Mouse (Mus musculus) adrenal gland, adult 8-10 months (tissue): ENCODE data around the gene Cxcr5. TPM values are rescaled to one million over a fixed set of nuclear protein-coding genes. Genes with fewer than 3 reads are reported as not detected.
"Not testable (repeated sequence)": the region's sequence is repeated elsewhere in the genome, so short reads cannot be mapped to it uniquely, and the experiment has no call there.

Experiments
- DNase-seq: peaks from one replicate; pipeline ENCODE4 v3.0.0; 2022
- total RNA-seq, 4 experiments: library from RNA; stranded (reverse); gene quantifications; 2 replicates each; pipeline ENCODE4 v1.2.4; 2022

Gene Cxcr5
- total RNA-seq, 4 experiments from 2014 or later: 0.13 to 0.32 (median 0.18) TPM

- no peak for DNase-seq
Observed at GRCm38 (mm10) chr9:44587262-44588160, 25.8 kb upstream of the Cxcr5 start.

DNA sequence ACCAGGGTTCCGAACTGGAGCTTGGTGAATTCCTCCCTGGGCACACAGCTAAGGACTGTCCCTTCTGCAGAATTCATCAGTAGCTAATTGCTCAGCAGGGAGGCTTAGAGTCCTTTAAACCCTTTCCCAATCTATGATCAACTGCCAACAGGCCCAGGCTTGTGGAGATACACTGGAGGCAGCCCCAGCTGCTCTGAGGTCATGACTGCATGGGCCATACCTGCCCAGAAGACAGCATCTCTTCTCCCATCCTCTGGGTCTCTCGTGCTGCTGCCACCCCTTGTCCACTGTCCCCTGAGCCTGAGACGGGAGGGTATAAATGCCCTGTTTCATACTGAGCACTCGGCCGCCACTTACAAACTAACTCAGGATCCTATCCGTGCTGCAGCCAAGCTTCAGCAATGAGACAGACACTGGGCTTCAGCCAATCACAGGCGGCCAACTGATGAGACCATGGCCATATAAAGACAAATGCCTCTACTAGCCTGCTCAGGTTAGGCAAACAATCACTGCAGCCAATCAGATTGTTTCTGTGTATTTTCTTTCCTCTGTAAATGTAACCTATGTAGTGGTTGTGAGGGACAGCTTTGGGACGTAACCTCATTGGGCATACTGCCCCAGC, 25.1 kb upstream of the Cxcr5 start:
- no peak for DNase-seq

- no peak for DNase-seq
Observed at GRCm38 (mm10) chr9:44582390-44582789, 20.7 kb upstream of the Cxcr5 start.

- no peak for DNase-seq
Observed at GRCm38 (mm10) chr9:44581423-44581822, 19.7 kb upstream of the Cxcr5 start.

DNA sequence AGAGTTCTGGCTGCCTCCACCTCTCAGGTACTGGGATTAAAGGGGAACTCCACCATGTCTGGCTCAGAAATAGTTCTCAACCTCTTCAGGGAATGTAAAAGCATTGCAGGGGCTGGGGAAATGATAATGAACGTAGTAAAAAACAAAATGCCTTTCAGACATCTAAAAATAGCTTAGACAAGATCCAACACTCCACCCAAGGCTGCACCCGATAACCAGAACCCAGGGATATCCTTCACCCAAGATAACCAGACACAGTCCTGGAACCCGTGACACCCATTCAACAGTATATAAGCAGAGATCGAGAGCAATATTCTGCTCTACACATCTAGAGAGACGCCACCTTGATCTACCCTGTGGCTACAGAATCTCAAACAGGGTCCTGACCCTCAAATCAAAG, 18.4 kb upstream of the Cxcr5 start:
- no peak for DNase-seq

GRCm38 (mm10) chr9:44579392-44579791, 17.7 kb upstream of the Cxcr5 start:
- DNase-seq: no peak

GRCm38 (mm10) chr9:44576046-44576445, 14.4 kb upstream of the Cxcr5 start:
- DNase-seq: not testable (repeated sequence)

DNA sequence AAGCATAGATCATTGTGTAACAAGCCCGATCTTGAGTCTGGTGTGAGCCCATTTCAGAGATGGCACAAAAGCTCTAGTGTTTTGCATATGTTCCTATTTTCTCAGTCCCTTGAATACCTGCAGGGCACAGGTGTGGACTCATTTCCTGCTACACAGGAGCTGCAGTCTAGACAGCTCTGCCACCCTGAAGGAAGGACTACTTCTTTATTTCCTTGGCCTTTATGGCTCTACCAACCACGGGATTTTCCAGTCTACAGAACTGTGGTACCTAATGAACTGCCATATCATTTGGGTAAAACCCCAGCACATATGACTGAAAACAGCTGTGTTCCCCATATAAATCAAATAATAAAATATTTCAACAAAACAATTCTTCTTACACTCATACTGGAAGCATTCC, 13.4 kb upstream of the Cxcr5 start:
- no peak for DNase-seq

DNA sequence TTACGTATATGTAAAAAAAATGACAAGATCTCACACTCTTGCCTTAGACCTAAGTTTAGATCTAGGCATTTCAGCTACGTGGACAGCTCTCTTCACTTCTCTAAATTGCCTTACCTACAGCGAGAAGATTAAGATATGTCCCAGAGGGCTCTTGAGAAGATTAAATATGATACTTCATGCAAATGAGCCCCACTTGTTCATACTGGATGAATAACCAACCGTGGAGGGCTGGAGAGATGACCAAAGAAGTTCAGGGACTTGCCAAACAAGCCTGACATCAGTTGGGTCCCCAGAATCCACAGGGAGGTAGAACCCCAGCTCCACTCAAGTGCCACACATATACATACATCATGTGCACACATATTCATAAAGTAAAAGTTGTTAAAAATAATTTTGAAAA, 11.6 kb upstream of the Cxcr5 start:
- DNase-seq: no peak

DNA sequence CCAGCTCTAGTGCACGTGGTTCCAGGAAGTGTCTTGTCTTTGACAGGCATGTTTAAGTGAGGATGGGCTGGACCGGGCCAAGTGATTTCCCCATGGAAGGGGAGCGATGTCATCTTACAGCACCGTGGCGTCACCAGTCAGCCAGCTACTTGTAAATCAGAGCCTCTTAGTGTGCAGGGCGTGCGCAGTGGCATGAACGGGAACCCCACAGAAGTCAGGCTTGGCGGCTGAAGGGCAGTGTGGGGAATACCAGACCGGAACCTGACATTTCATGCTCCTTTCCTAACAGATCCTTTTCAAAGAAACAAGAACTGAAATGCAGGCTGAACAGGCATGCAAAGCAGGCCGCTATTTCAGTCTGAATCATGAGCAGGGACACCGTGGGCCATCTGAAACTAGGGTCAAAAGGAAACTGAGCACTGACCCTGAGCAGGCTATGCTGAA, 9.3 kb upstream of the Cxcr5 start:
- DNase-seq: no peak

DNA sequence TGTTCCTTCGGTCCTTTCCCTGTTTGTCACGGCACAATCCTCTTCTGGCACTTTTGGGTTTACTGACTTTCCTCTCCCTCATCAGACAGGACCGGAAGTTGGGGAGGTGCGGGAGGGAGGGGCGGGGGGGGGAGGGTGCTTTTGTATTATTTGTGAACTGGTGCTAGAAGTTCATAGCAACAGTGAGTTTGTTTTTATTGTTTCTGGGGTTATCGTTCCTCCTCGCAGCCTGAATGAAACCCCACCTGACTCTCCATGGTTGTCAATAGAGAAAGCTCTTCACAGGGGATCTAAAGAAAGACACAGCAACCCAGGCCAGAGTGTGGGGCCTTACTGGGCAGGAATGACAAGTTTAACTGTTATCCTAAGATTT, 6.4 kb upstream of the Cxcr5 start:
- DNase-seq: no peak

- DNase-seq: no peak
Observed at GRCm38 (mm10) chr9:44567338-44568082, 5.8 kb upstream of the Cxcr5 start.

GRCm38 (mm10) chr9:44565367-44565766, 3.7 kb upstream of the Cxcr5 start:
- DNase-seq: no peak

- no peak for DNase-seq
Observed at GRCm38 (mm10) chr9:44562936-44563335, 1.3 kb upstream of the Cxcr5 start.

DNA sequence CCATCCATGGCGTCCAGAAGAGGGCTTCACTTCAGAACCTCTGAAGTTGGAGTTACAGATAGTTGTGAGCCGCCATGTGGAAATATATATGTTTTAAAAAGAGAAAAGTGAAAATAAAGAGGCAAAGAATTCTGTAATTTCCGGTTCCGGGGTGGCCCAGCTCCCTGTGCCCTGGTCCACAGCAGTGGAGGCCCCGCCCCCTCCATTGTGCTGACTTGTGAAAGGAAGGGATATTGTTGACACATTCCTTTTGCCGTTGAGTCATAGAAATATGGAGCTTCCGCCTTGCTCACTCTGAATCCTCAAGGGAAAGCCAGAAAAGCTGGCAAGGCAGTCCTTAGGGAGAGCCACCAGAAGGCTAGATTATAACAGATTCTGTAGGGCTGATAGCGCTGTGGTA, 9.5 kb downstream of the Cxcr5 start:
- no peak for DNase-seq

GRCm38 (mm10) chr9:44551138-44551537, 10.5 kb downstream of the Cxcr5 start:
- no peak for DNase-seq

DNA sequence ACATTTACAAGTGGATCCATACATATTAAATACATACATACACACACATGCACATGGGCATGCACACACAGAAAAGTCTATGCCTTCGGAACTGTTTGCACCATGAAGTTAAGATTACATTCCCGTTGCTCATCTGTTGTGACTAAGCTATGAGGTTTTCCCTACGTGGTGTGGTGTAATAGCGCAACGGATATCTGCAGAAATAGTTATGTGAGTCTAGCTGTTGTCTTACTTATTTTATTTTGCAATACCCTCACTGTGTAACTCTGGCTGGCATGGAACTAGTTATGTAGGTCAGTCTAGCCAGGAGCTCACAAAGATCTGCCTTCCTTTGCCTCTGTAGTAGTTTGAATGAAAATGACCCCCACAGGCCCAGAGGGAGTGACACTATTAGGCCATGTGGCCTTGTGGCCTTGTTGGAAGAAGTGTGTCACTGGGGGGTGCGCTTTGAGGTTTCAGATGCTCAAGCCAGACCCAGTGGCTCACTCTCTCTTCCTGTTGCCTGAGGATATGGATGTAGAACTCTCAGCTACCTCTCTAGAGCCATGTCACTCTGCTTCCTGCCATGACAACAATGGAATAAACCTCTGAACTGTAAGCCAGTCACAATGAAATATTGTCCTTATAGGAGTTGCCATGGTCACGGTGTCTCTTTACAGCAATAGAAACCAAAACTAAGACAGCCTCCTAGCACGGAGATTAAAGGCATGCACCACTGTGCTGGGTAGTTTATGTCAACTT, 13.1 kb downstream of the Cxcr5 start:
- no peak for DNase-seq

GRCm38 (mm10) chr9:44544986-44545385, 16.7 kb downstream of the Cxcr5 start:
- DNase-seq: no peak

DNA sequence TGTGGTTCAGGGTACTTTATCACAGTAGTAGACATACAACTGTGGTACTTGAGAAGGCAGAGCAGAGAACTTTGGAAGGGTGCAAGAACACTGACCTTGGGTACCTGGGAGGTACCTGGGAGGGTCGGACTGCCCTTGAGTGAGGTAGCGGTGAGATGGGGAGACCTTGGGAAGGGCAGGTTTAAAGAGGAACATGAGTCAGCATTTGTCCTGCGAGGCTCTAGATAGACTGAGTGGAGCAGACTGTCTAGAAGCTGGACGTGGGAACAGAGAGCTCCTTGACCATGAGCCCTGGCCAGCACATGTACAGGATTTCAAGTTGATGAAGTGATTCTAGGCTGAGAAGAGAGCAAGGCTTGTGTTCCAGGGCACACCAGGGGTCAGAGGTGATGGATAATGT, 19.3 kb downstream of the Cxcr5 start:
- no peak for DNase-seq

DNA sequence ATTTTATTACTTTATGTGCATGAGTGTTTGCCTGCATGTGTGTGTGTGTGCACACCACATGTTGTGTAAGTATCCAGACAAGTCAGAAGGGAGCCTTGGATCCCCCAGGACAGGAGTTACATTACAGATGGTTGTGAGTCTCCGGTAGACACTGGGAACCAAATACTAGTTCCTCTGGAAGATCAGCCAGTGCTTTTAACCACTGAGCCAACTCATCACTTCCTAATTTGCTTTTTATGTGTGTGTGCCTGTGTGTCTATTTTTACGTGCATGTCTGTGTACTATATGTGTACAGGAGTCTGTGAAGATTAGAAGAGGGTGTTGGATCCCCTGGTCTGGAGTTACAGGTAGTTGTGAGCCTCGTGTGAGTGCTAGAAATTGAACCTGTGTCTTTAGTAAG, 21.0 kb downstream of the Cxcr5 start:
- DNase-seq: no peak

DNA sequence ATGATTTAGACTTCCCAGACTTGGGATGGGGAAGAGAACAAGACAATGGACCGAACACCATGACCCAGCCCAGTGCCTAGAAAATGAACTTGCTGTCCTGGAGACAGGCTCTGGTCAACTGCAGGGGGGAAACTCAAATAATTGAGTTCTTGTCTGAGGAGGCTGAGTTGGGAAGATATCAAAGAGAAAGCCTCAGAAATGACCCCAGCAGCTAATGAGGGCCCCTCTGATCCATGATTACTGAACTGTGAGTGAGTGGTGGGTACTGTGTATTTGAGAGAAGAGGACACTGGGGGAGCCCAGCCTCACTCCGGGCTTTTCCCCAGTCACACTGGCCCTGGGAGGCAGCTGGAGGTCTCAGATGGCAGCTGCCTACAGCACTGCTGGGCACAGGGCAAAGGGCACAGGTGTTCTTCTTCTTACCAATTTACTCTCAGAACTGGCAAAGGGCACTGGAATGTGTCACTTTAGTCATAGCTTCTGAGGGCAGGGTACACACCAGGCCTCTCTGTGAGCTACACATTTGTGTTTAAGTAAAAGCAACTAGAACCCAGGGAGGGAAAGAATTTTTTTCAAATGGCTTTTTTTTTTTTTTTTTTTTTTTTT, 21.8 kb downstream of the Cxcr5 start:
- no peak for DNase-seq

DNA sequence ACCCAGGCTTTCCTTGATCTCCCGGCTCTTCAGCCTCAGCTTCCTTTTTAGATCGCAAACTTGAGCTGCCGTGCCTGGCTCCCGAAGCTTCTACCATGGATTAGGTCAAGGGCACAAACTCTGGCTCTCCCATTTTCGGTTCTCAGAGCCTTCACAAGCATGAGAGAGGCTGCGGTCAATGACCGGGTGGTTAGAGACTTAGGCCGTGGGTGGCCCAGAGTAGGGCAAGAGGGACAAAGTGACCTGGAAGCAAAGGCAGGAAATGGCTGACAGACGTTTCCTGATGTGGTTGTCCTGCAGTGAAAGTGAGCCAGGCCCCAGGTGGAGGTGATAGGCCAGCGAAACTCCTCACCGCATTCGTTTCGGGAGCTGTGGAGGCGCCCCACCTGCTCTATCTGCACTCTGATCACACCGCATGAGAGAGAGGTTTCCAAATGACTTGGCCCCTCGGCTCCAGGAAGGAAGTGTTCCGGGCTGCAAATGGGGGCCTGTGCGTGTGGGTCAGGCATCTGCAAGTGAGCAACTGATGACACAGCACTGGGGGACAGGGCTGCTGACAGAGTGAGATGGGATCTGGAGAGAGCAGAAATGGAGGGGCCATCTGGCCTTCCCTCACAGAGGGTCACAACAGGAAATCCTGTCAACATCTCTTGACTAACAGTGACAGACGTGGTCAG, 23.9 kb downstream of the Cxcr5 start:
- DNase-seq: no peak
